Mouse (Mus musculus) skeletal muscle tissue, postnatal 0 days (tissue): ENCODE data around the gene Atg101. TPM values are rescaled to one million over a fixed set of nuclear protein-coding genes. Genes with fewer than 3 reads are reported as not detected.

Source experiments
- polyA plus RNA-seq: library from polyadenylated mRNA; unstranded; fragments of >200 nt; fragmentation: Nextera tagmentation; extraction: Ambion mirVana; gene quantifications from 2 replicates; pipeline ENCODE4 v1.2.1, GENCODE M21; 2015

The Atg101 gene
- 47.9 and 48.0 TPM in 2 replicates for polyA plus RNA-seq

DNA sequence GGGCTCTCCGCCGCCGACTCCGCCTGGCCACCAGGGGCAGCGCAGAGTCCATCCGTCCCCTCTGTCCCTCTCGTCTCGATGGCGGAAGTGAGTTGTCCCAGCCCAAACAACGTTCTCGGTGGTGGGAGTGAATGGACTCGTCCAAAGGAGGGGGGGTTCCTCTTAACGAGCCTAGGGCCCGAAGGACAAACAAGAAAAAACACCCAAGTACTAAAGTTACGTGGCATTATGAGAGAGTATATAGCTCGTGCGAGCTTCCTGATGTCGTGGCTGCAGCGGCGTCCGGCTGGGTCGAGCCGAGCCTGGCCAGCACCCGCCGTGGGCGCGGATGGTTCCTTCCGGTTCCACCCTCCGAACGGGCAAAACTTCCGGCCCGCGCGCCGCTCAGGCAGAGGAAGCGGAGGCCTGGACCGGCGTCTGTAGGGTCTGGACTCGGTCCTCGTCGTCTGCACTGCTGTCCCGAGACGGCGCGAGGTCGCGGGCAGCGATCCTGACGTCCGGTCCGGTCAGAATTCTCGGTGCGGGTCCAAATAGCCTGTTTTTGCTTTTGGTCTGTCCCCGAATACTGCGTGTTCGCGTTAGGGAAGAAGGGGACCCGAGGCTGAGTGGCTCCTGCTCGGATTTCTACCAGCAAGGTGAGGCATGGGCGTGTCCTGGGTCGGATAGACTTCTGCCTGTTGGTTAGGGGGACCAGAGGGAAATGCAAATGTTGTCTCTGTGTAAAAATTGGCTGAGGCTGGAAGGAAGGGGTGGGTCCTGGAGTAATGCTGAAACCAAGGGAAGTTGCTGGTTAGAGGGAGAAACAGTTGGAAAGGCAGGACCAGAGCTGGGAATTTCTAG, at the start of gene Atg101:
Atg101 (plus strand) TSS at position 362 of the 840 bp plus-strand sequence.

DNA sequence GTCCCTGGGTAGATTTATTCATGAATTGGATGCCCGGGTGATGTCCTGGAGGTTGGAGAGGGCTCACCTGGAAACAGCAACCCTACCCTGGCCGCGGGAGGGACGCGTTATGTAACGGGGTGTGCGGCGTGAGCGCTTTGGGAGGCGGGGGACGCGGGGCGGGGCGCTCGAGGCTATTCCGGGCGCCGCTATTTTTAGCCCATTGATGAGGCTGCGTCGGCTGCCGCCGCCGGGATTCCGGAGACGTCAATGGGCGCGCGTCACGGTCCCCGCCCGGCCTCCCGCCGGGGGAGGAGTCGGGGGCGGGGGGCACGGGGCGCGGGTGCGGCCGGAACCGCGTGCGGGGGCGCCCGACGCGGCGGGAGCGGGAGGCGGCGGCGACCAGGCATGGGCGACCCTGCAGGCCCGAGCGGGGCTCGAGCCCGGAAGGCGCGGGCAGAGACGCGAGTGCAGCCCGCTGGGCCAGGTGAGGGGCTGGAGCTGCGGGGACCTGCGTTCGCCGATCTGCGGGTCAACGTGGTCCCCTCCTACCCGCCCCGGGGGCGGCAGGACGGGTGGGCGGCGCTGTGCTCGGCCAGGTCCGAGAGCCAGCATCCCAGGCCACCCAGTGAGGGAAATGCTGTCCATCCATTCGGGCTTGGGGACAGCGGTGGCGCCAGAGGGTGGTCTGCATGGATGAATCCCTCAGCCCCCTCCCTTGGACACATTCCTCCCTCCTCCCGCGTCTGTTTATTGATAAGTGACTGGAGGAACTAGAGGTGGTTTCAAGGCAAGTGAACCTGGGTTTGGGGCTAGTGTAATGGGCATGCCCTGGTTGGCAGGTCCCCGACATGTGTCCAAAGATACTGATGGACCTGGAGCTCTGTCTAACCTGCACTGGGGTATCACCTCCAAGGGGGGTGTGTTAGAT, 29.9 kb upstream of the Atg101 start, which contains the start of gene Nr4a1:
Nr4a1 (plus strand) TSS at position 384 of the 910 bp plus-strand sequence.

DNA sequence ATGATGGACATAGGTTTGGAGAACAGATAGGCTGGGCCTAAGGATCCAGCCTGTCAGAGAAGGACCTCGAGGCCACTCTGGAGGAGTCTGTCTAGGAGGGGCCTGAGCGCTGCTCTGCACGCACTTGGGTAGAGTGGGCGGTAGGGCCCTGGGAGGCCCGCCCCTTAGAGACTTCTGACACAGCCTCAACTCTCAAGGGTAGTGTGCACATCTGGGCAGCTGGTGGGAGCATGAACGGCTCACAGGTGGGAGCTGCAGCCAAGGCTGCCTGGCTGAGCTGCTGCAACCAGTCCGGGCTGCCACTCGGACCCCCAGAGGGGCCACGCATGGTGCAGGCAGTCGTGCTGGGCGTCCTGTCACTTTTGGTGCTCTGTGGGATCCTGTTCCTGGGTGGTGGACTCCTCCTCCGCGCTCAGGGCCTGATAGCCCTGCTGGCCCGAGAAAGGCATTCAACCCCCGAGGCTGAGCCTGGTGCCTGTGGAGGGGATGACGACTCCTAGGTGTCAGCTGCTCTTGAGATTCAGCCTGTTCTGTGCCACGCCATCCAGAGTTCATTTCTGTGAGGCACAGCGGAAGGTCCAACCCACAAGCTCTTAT, 9.1 kb downstream of the Atg101 start, which contains the start of gene 6030408B16Rik:
6030408B16Rik (plus strand) TSS at position 188 of the 597 bp plus-strand sequence.

Other genes starting within 250 kb of the Atg101 start
- 0.29 TPM in 1 of 2 replicates, not detected in the other for gene Gm47841, start 236.9 kb upstream of the Atg101 start, polyA plus RNA-seq
- gene Fignl2, start 205.7 kb upstream of the Atg101 start, polyA plus RNA-seq, result 0.11 and 0.17 TPM in 2 replicates
- not detected in 2 replicates for gene Ankrd33, start 168.5 kb upstream of the Atg101 start, polyA plus RNA-seq
- gene Acvrl1, start 155.8 kb upstream of the Atg101 start, polyA plus RNA-seq, result 13.5 and 15.6 TPM in 2 replicates
- 2.9 and 3.0 TPM in 2 replicates for gene Acvr1b, start 110.2 kb upstream of the Atg101 start, polyA plus RNA-seq
- 4.2 and 4.8 TPM in 2 replicates for gene Grasp, start 60.1 kb upstream of the Atg101 start, polyA plus RNA-seq
- 23.0 and 31.2 TPM in 2 replicates for gene Nr4a1, start 30.0 kb upstream of the Atg101 start, polyA plus RNA-seq
- 0.65 and 0.87 TPM in 2 replicates for gene 6030408B16Rik, start 8.9 kb downstream of the Atg101 start, polyA plus RNA-seq
- gene Krt80, start 85.9 kb downstream of the Atg101 start, polyA plus RNA-seq, result 2.1 and 3.3 TPM in 2 replicates
- gene Krt7, start 126.8 kb downstream of the Atg101 start, polyA plus RNA-seq, result 0.15 and 0.24 TPM in 2 replicates
- 0.05 TPM in 1 of 2 replicates, not detected in the other for gene Krt87, start 154.5 kb downstream of the Atg101 start, polyA plus RNA-seq
- not detected in 2 replicates for gene Krt88, start 163.5 kb downstream of the Atg101 start, polyA plus RNA-seq
- gene Krt81, start 179.5 kb downstream of the Atg101 start, polyA plus RNA-seq, result not detected in 2 replicates
- gene Krt86, start 189.2 kb downstream of the Atg101 start, polyA plus RNA-seq, result not detected in 2 replicates
- not detected in 2 replicates for gene Krt83, start 207.2 kb downstream of the Atg101 start, polyA plus RNA-seq
- not detected in 2 replicates for gene Gm49425, start 233.0 kb downstream of the Atg101 start, polyA plus RNA-seq
- not detected in 2 replicates for gene Krt84, start 248.5 kb downstream of the Atg101 start, polyA plus RNA-seq